Mouse (Mus musculus): ENCODE data around the gene Tbc1d7.

The Tbc1d7 gene

GRCm38 (mm10) chr13:43146515-43147258 is 24.6 kb downstream of the Tbc1d7 start:
- in situ Hi-C loops (cut with MboI, MseI) = no loop called here

GRCm38 (mm10) chr13:43144720-43145418 is 26.4 kb downstream of the Tbc1d7 start:
- in situ Hi-C loops (cut with MboI, MseI) = no loop called here

- in situ Hi-C loops (cut with MboI, MseI) = no loop called here
These were observed 36.8 kb downstream of the Tbc1d7 start for GRCm38 (mm10) chr13:43134468-43134867.

GRCm38 (mm10) chr13:43133400-43133799 is 37.9 kb downstream of the Tbc1d7 start:
- in situ Hi-C loops (cut with MboI, MseI) = no loop called here

GRCm38 (mm10) chr13:43132859-43133258 is 38.4 kb downstream of the Tbc1d7 start:
- in situ Hi-C loops (cut with MboI, MseI) = no loop called here

GRCm38 (mm10) chr13:43131741-43132191 is 39.5 kb downstream of the Tbc1d7 start:
- in situ Hi-C loops (cut with MboI, MseI) = no loop called here

- in situ Hi-C loops (cut with MboI, MseI) = no loop called here
These were observed 41.1 kb downstream of the Tbc1d7 start for GRCm38 (mm10) chr13:43130161-43130560.

- in situ Hi-C loops (cut with MboI, MseI) = no loop called here
These were observed 46.6 kb downstream of the Tbc1d7 start for GRCm38 (mm10) chr13:43124683-43125074.

- in situ Hi-C loops (cut with MboI, MseI) = no loop called here
These were observed 47.2 kb downstream of the Tbc1d7 start for GRCm38 (mm10) chr13:43123895-43124682.

- in situ Hi-C loops (cut with MboI, MseI) = no loop called here
These were observed 48.8 kb downstream of the Tbc1d7 start for GRCm38 (mm10) chr13:43122306-43123070.

- in situ Hi-C loops (cut with MboI, MseI) = no loop called here
These were observed 58.2 kb downstream of the Tbc1d7 start for GRCm38 (mm10) chr13:43113141-43113540.

- in situ Hi-C loops (cut with MboI, MseI) = no loop called here
These were observed 58.6 kb downstream of the Tbc1d7 start for GRCm38 (mm10) chr13:43112707-43113106.

GRCm38 (mm10) chr13:43112280-43112679 is 59.0 kb downstream of the Tbc1d7 start:
- in situ Hi-C loops (cut with MboI, MseI) = no loop called here

- in situ Hi-C loops (cut with MboI, MseI) = no loop called here
These were observed 66.8 kb downstream of the Tbc1d7 start for GRCm38 (mm10) chr13:43104496-43104895.

- in situ Hi-C loops (cut with MboI, MseI) = no loop called here
These were observed 68.4 kb downstream of the Tbc1d7 start for GRCm38 (mm10) chr13:43102943-43103342.

All from T-helper 1 cell (primary cell).